Mouse (Mus musculus) heart, embryonic 14.5 days (tissue): ENCODE measurements around the gene Eya3. TPM values are rescaled to one million over a fixed set of nuclear protein-coding genes. Genes with fewer than 3 reads are reported as not detected.

Experiments used
- ATAC-seq: fragments of 200-750 bp; cut with Nextera tagmentation; 2 replicates; pipeline ENCODE4 v1.8.0; 2017; ENCODE audit warnings: low read depth, moderate TSS enrichment; ENCODE audit not compliant: insufficient number of reproducible peaks, insufficient read depth, low FRiP score
- H3K27ac ChIP-seq, 2 experiments: fragments of 200-500 bp in 1 of 2; fragments of 300-500 bp in 1 of 2; sonication (generic) in 1 of 2; replicated peaks in 1 of 2; 2 replicates each; pipeline ENCODE4 v1.5.1; 2012 to 2014; ENCODE audit warnings: low read depth in 2 of 2, low read length in 2 of 2, control low read depth in 1 of 2, mild to moderate bottlenecking in 1 of 2, mixed read lengths in 1 of 2; ENCODE audit not compliant: control insufficient read depth in 1 of 2, insufficient read depth in 1 of 2
- H3K27me3 ChIP-seq: fragments of 300-500 bp; sonication (generic); 2 replicates; pipeline ENCODE4 v1.6.1; 2014; ENCODE audit warnings: mild to moderate bottlenecking, low read length, control low read depth; ENCODE audit not compliant: control insufficient read depth, insufficient read depth
- H3K36me3 ChIP-seq: fragments of 300-500 bp; sonication (generic); 2 replicates; pipeline ENCODE4 v1.6.1; 2014; ENCODE audit warnings: mild to moderate bottlenecking, control low read depth, low read length, mixed read lengths; ENCODE audit not compliant: control insufficient read depth, insufficient read depth
- H3K4me1 ChIP-seq, 2 experiments: fragments of 200-500 bp in 1 of 2; fragments of 300-500 bp in 1 of 2; sonication (generic) in 1 of 2; 2 replicates each; pipeline ENCODE4 v1.6.1; 2012 to 2014; ENCODE audit warnings: low read length in 2 of 2, control low read depth in 1 of 2, mixed read lengths in 1 of 2; ENCODE audit not compliant: control insufficient read depth in 2 of 2, insufficient read depth in 2 of 2
- H3K4me2 ChIP-seq: fragments of 300-500 bp; sonication (generic); 2 replicates; pipeline ENCODE4 v1.6.1; 2014; ENCODE audit warnings: mild to moderate bottlenecking, low read length
- H3K4me3 ChIP-seq, 2 experiments: fragments of 200-500 bp in 1 of 2; fragments of 300-500 bp in 1 of 2; sonication (generic) in 1 of 2; 2 replicates each; pipeline ENCODE4 v1.5.1; 2012 to 2014; ENCODE audit warnings: low read length in 2 of 2, mild to moderate bottlenecking in 2 of 2, control low read depth in 1 of 2, low read depth in 1 of 2, moderate library complexity in 1 of 2; ENCODE audit not compliant: control insufficient read depth in 1 of 2, insufficient read depth in 1 of 2
- H3K9ac ChIP-seq: fragments of 300-500 bp; sonication (generic); 2 replicates; pipeline ENCODE4 v1.6.1; 2014; ENCODE audit warnings: mild to moderate bottlenecking, low read length
- H3K9me3 ChIP-seq: fragments of 300-500 bp; sonication (generic); 2 replicates; pipeline ENCODE4 v1.6.1; 2016; ENCODE audit warnings: low read length, control low read depth; ENCODE audit not compliant: control insufficient read depth
- WGBS: fragments of 180-500 bp; shearing (Covaris S2); extraction: QIAGEN DNeasy Blood & Tissue Kit; methylation state at CpG from one replicate; pipeline ENCODE4 v1.1.7; 2014; 5-methylcytosine and 5-hydroxymethylcytosine counted together
- polyA plus RNA-seq: library from polyadenylated mRNA; unstranded; fragments of >200 nt; fragmentation: Nextera tagmentation; extraction: Ambion mirVana; gene quantifications from 2 replicates; pipeline ENCODE4 v1.2.1, GENCODE M21; 2014

Gene Eya3
- polyA plus RNA-seq, 1 experiment from 2014 or later, result 20.2 TPM

GRCm38 (mm10) chr4:132676771-132677539 lies 38.2 kb downstream of the Eya3 start:
- 79% methylated on average over 7 of the region's 7 CpGs for WGBS
- Histone ChIP-seq H3K36me3 (peaks cover 71% of the 10 kb centered on the region), H3K4me3 (no peak overlapping the region), H3K9ac (no peak overlapping the region), H3K27me3 (no peaks in the 10 kb centered on the region), H3K4me1 (no peaks in the 10 kb centered on the region), H3K27ac (no peak overlapping the region), H3K4me2 (no peak overlapping the region), H3K9me3 (no peaks in the 10 kb centered on the region)
- ATAC-seq, result no peak

DNA sequence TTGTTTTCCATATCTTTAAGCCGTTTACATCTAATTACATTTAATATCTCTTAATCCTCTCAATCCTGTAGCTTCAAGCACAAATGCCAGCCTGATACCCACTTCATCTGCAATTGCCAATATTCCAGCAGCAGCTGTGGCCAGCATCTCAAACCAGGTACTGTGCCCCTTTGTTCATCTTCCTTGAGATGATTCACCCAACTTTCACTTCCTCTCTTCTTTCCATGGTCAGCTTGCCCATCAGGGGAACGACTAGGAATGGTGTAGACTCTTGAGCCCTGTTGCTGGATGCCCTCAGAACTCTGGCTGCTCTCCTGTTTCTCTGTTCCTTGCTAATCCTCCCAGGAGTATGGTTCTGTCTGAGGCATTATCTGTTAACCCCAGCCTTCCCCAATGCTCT lies 50.8 kb downstream of the Eya3 start:
- H3K27me3 ChIP-seq, result no peaks in the 10 kb centered on the region
- H3K4me1 ChIP-seq, result no peaks in the 10 kb centered on the region
- H3K9me3 ChIP-seq, result no peaks in the 10 kb centered on the region
- H3K4me2 ChIP-seq, result no peak overlapping the region
- H3K36me3 ChIP-seq, result peaks cover 61% of the 10 kb centered on the region
- WGBS, result 74% methylated on average over 2 of the region's 2 CpGs
- no peak overlapping the region for H3K9ac ChIP-seq
- no peak overlapping the region; a peak in 1 of 4 replicates for H3K27ac ChIP-seq
- ATAC-seq, result no peak
- no peak overlapping the region for H3K4me3 ChIP-seq

DNA sequence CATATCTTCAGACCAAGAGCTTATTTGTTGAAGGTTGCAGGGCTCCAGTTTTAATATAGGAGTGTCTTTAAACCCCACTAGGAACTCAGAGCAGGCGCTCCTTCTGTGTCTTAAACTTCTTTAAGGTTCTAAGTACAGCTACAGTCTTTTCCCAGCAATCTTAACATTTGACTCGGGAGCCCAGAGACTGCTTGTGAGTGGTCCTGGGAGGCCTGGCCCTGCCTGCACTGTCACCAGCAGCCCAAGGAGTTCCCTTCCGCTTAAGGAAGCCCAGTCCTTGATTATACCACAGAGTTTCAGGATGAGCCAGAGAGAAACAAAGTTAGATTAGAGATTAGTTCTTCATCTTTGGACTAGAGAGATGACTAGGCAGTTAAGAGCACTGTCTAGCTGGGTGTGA lies 54.6 kb downstream of the Eya3 start:
- Histone ChIP-seq H3K4me2 (no peak overlapping the region), H3K9ac (no peak overlapping the region), H3K27ac (no peak overlapping the region), H3K4me3 (no peak overlapping the region), H3K27me3 (no peaks in the 10 kb centered on the region), H3K9me3 (no peaks in the 10 kb centered on the region), H3K4me1 (no peaks in the 10 kb centered on the region), H3K36me3 (peaks cover 76% of the 10 kb centered on the region)
- ATAC-seq, result no peak
- WGBS, result 93% methylated on average over 3 of the region's 3 CpGs

GRCm38 (mm10) chr4:132702076-132702475 lies 63.3 kb downstream of the Eya3 start:
- Histone ChIP-seq H3K9ac (no peak overlapping the region), H3K4me1 (no peaks in the 10 kb centered on the region), H3K4me3 (no peak overlapping the region), H3K9me3 (no peaks in the 10 kb centered on the region), H3K27ac (no peak overlapping the region), H3K4me2 (no peak overlapping the region), H3K36me3 (peaks cover 96% of the 10 kb centered on the region), H3K27me3 (no peaks in the 10 kb centered on the region)
- WGBS, result 96% methylated on average over 5 of the region's 5 CpGs
- no peak for ATAC-seq

DNA sequence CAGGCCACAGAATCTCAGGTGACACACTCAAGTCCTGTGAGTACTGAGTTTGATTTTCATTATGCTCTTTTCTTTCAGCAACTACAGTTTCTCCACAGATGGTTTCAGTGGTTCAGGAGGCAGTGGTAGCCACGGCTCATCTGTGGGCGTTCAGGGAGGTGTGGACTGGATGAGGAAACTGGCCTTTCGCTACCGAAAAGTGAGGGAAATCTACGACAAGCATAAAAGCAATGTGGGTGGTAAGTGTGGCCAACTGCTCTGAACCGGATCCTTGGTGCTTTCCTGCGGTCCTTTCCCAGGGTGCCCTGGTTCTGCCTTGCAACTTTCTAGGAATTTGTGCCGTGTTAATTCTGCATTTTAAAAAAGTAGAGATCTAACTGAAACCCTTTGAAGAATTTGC lies 68.1 kb downstream of the Eya3 start:
- H3K27me3 ChIP-seq, result no peaks in the 10 kb centered on the region
- H3K4me2 ChIP-seq, result no peak overlapping the region
- H3K27ac ChIP-seq, result no peak overlapping the region
- no peaks in the 10 kb centered on the region for H3K9me3 ChIP-seq
- WGBS, result 95% methylated on average over 8 of the region's 8 CpGs
- ATAC-seq, result no peak
- H3K9ac ChIP-seq, result no peak overlapping the region
- H3K36me3 ChIP-seq, result peaks cover 95% of the 10 kb centered on the region
- no peak overlapping the region for H3K4me3 ChIP-seq
- no peaks in the 10 kb centered on the region for H3K4me1 ChIP-seq

- WGBS, result 94% methylated on average over 7 of the region's 7 CpGs
- ATAC-seq, result no peak
- Histone ChIP-seq H3K9ac (no peak overlapping the region), H3K27ac (no peak overlapping the region), H3K36me3 (peaks cover 75% of the 10 kb centered on the region), H3K27me3 (no peaks in the 10 kb centered on the region), H3K4me1 (no peaks in the 10 kb centered on the region), H3K4me3 (no peak overlapping the region), H3K9me3 (no peaks in the 10 kb centered on the region), H3K4me2 (no peak overlapping the region)
Measured at GRCm38 (mm10) chr4:132713181-132713580, 74.4 kb downstream of the Eya3 start.

GRCm38 (mm10) chr4:132718251-132718650 lies 79.5 kb downstream of the Eya3 start:
- H3K4me1 ChIP-seq, result no peaks in the 10 kb centered on the region
- no peak overlapping the region for H3K27ac ChIP-seq
- WGBS, result 92% methylated on average over 1 of the region's 1 CpGs
- no peak overlapping the region for H3K4me2 ChIP-seq
- no peak for ATAC-seq
- no peaks in the 10 kb centered on the region for H3K27me3 ChIP-seq
- no peak overlapping the region for H3K9ac ChIP-seq
- H3K4me3 ChIP-seq, result no peak overlapping the region
- peaks cover 76% of the 10 kb centered on the region for H3K36me3 ChIP-seq
- H3K9me3 ChIP-seq, result no peaks in the 10 kb centered on the region

DNA sequence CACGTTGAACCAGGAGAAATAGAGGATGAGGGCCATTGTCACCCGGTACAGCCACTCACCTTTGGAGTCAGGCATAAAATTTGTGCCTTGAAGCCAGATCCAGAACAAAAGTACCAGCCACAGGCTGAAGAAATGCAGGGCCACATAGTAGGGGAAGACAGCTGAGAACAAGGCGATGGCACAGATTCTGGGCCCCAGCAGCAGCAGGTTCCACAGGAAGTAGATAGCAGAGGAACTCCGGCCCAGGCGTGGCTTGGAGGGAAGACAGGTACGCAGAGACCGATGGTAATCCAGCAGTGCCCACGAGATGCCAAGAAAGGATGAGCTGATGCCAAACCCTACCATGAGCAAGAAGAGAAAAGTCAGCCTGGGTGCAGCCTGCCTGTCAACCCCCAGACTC lies 89.4 kb downstream of the Eya3 start:
- no peak overlapping the region for H3K9ac ChIP-seq
- ATAC-seq, result no peak
- H3K4me2 ChIP-seq, result no peak overlapping the region
- 81% methylated on average over 8 of the region's 8 CpGs for WGBS
- no peak overlapping the region for H3K4me3 ChIP-seq
- H3K9me3 ChIP-seq, result no peaks in the 10 kb centered on the region
- H3K36me3 ChIP-seq, result peaks cover 17% of the 10 kb centered on the region
- H3K27me3 ChIP-seq, result no peaks in the 10 kb centered on the region
- no peak overlapping the region for H3K27ac ChIP-seq
- H3K4me1 ChIP-seq, result peaks cover 0 to 13% of the 10 kb centered on the region in 2 experiments; a peak in 2 of 4 replicates
